Mouse (Mus musculus) limb, embryonic 10.5 days (tissue): ENCODE results near the gene Polr3b. TPM values are rescaled to one million over a fixed set of nuclear protein-coding genes. Genes with fewer than 3 reads are reported as not detected.

Experiments
- DNase-seq: peaks from one replicate; pipeline ENCODE4 v3.0.0-alpha.2; 2017; ENCODE audit warnings: low spot score
- H3K27ac ChIP-seq: fragments of 300-500 bp; sonication (generic); 2 replicates; pipeline ENCODE4 v1.5.1; 2016; ENCODE audit warnings: mild to moderate bottlenecking
- H3K27me3 ChIP-seq: fragments of 300-500 bp; sonication (generic); 2 replicates; pipeline ENCODE4 v1.6.1; 2016; ENCODE audit warnings: low read depth, mild to moderate bottlenecking; ENCODE audit not compliant: poor library complexity, severe bottlenecking
- H3K36me3 ChIP-seq: fragments of 300-500 bp; sonication (generic); 2 replicates; pipeline ENCODE4 v1.6.1; 2016; ENCODE audit warnings: mild to moderate bottlenecking, moderate library complexity
- H3K4me1 ChIP-seq: fragments of 300-500 bp; sonication (generic); 2 replicates; pipeline ENCODE4 v1.6.1; 2016
- H3K4me3 ChIP-seq: fragments of 300-500 bp; sonication (generic); 2 replicates; pipeline ENCODE4 v1.5.1; 2016; ENCODE audit warnings: mild to moderate bottlenecking, moderate library complexity
- H3K9me3 ChIP-seq: fragments of 300-500 bp; sonication (generic); replicated peaks from 2 replicates; pipeline ENCODE4 v1.6.1; 2016; ENCODE audit warnings: mild to moderate bottlenecking
- WGBS: fragments of 180-500 bp; shearing (Covaris S2); methylation state at CpG from one replicate; pipeline ENCODE4 v1.1.7; 2016; 5-methylcytosine and 5-hydroxymethylcytosine counted together
- polyA plus RNA-seq: library from polyadenylated mRNA; unstranded; fragments of >200 nt; fragmentation: Nextera tagmentation; extraction: Ambion mirVana; gene quantifications from 2 replicates; pipeline ENCODE4 v1.2.1, GENCODE M21; 2016

Gene Polr3b
- polyA plus RNA-seq, 1 experiment from 2014 or later, result 20.3 TPM

- H3K9me3 ChIP-seq, result no peaks in the 10 kb centered on the region
- H3K4me3 ChIP-seq, result no peak overlapping the region
- H3K27ac ChIP-seq, result no peak overlapping the region
- DNase-seq, result no peak
- 78% methylated on average over 10 of the region's 10 CpGs for WGBS
- peaks cover 6% of the 10 kb centered on the region for H3K4me1 ChIP-seq
- no peaks in the 10 kb centered on the region for H3K36me3 ChIP-seq
- peaks cover 16% of the 10 kb centered on the region for H3K27me3 ChIP-seq
Measured at GRCm38 (mm10) chr10:84768766-84769165, 146.7 kb downstream of the Polr3b start.

- Histone ChIP-seq H3K4me1 (peaks cover 5% of the 10 kb centered on the region), H3K36me3 (no peaks in the 10 kb centered on the region), H3K27ac (no peak overlapping the region), H3K4me3 (no peak overlapping the region), H3K9me3 (no peaks in the 10 kb centered on the region), H3K27me3 (no peaks in the 10 kb centered on the region)
- no peak for DNase-seq
- 89% methylated on average over 4 of the region's 4 CpGs for WGBS
Measured at GRCm38 (mm10) chr10:84772380-84773130, 150.5 kb downstream of the Polr3b start.

DNA sequence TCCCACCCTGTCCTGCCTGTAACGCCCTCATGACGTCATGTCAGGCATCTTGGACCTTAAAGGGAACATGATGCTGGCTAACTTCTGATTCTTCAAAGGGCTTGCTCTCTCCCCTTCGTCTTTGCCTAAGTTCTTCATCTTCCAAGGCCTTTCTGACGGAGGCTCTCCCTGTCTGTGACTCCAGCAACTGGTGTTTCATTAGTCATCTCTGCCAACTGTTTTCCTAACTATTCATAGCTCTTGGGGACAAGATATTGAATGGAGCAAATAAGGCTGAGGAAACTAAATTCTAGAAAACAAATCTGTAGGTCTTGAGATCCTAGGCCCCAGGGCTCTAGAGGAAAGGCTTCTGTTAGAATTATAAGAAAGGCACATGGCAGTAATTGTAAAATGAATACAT lies 151.8 kb downstream of the Polr3b start:
- Histone ChIP-seq H3K36me3 (no peaks in the 10 kb centered on the region), H3K4me1 (peaks cover 5% of the 10 kb centered on the region)
- WGBS, result 88% methylated on average over 4 of the region's 4 CpGs

DNA sequence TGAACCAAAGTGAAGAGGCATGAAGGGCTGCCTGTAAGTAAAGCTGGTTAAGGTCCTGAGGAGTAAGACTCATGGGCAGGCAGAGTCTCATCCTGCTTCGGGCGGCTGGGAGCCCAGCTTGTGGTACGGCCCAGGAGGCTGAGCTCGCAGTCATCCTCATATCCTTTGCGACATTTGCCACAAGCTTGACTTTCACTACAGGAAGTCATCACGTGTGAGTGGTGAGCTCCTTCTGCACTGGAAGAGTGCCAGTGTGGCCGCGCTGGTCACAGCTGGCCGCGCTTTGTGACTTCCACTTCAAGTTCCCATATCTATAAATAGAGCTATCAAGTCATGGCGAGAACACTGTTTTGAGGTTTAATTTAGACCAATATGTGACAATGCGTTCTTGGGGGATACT lies 152.5 kb downstream of the Polr3b start:
- no peak overlapping the region for H3K4me3 ChIP-seq
- H3K9me3 ChIP-seq, result no peaks in the 10 kb centered on the region
- no peak overlapping the region for H3K27ac ChIP-seq
- DNase-seq, result no peak
- no peaks in the 10 kb centered on the region for H3K36me3 ChIP-seq
- peaks cover 5% of the 10 kb centered on the region for H3K4me1 ChIP-seq
- WGBS, result 92% methylated on average over 12 of the region's 12 CpGs
- H3K27me3 ChIP-seq, result no peaks in the 10 kb centered on the region

More for the DNA sequence above, 151.8 kb downstream of the Polr3b start:
- H3K27me3 ChIP-seq, result no peaks in the 10 kb centered on the region
- no peak overlapping the region for H3K27ac ChIP-seq
- H3K4me3 ChIP-seq, result no peak overlapping the region
- H3K9me3 ChIP-seq, result no peaks in the 10 kb centered on the region
- no peak for DNase-seq

Other genes starting within 250 kb of the Polr3b start
- 0.69 and 1.2 TPM in 2 replicates for gene Nuak1, start 181.7 kb upstream of the Polr3b start, polyA plus RNA-seq
- gene Ckap4, start 88.2 kb upstream of the Polr3b start, polyA plus RNA-seq, result 53.6 and 63.3 TPM in 2 replicates
- 1.2 and 4.2 TPM in 2 replicates for gene Tcp11l2, start 45.7 kb upstream of the Polr3b start, polyA plus RNA-seq
- 0.06 TPM in 1 of 2 replicates, not detected in the other for gene Rfx4, start 133.8 kb downstream of the Polr3b start, polyA plus RNA-seq